Mouse (Mus musculus): ENCODE results near the gene Ccdc82.

GRCm38 (mm10) chr9:13260980-13261379, 14.2 kb downstream of the Ccdc82 start:
- TF ChIP-seq POLR2A (IDR thresholded peaks at IDR 0.05; ENCODE audit: low read depth, low read length): no peak
- no peak for TF ChIP-seq CTCF (IDR thresholded peaks at IDR 0.05; ENCODE audit: borderline replicate concordance, insufficient read depth, low read length)

All from embryonic fibroblast, embryonic 13.5 days (primary cell).